Mouse (Mus musculus): Measurements from ENCODE around the gene Snu13. TPM values are rescaled to one million over a fixed set of nuclear protein-coding genes. Genes with fewer than 3 reads are reported as not detected.

Snu13 gene
- total RNA-seq (2014; rRNA removed; ENCODE audit: low replicate concordance), result 204 and 222 TPM in 2 replicates
- polyA plus RNA-seq (2015; fragmentation: Nextera tagmentation; extraction: Ambion mirVana), result 109 and 123 TPM in 2 replicates

DNA sequence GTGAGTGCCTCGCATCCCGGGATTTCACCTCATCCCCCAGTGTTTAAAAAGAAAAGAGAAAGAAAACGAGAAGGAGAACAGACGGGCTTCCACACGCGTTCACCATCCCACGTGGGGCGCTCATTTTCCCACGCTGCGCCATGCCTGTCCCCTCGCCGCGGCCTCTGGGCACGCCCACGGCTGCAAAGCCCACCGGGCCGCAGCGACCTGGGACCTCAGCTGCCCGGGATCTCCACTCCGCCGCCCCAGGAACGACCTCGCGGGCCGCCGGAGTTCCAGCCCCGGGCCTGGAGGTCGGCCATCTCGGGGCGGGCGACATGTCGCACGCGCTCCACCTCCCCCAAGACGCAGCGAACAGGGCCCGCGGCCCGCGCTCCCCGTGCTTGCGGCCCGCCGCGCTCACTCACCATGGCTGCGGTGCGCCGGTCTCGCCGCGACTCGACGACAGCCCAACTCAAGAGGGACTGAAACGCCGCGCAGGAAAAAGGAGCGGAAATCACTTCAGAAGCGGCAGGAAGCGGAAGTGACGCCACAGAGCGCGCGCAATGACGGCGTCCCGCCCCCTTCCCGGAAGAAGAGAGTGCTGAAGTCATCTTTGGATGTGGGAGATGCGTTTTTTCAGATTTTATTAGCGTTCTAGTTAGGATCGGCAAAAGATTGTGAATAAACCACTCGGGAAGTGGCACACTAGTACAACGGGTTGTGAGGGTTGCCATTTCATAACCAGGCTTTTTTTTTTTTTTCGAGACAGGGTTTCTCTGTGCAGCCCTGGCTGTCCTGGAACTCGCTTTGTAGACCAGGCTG, at the start of gene Snu13:
Gene Snu13 (minus strand): TSS at position 519 of the 804 bp plus-strand sequence.
- Histone ChIP-seq H3K27ac (ENCODE audit: low read depth) (peak within 1 kb of the TSS; percentile 93), H3K27me3 (ENCODE audit: control insufficient read depth, insufficient read depth, low read length) (no peaks in the 10 kb centered on the region), H3K4me2 (ENCODE audit: low read depth, low read length) (peak within 1 kb of the TSS; percentile 77), H3K36me3 (replicated peaks; ENCODE audit: control insufficient read depth, insufficient read depth, low read length) (peaks cover 14% of the 10 kb centered on the region), H3K4me3 (ENCODE audit: low read depth, low read length) (peak within 1 kb of the TSS; percentile 97), H3K9ac (replicated peaks; ENCODE audit: low read depth, low read length) (peak within 1 kb of the TSS; percentile 90), H3K9me3 (replicated peaks; ENCODE audit: control insufficient read depth, low read length) (no peaks in the 10 kb centered on the region), H3K4me1 (ENCODE audit: control insufficient read depth, insufficient read depth) (peaks cover 8% of the 10 kb centered on the region; the same call in 1 of the 2 replicates)
- no peak for TF ChIP-seq CTCF (IDR thresholded peaks at IDR 0.05; ENCODE audit: low read depth)
- TF ChIP-seq EP300 (IDR thresholded peaks at IDR 0.05; ENCODE audit: low read depth), result no peak
- WGBS, result under 1% methylated on average over 74 of the region's 74 CpGs
- ATAC-seq (ENCODE audit: insufficient read depth, low read depth) (peak; percentile 90), DNase-seq (ENCODE audit: low spot score) (peak; percentile 86)

DNA sequence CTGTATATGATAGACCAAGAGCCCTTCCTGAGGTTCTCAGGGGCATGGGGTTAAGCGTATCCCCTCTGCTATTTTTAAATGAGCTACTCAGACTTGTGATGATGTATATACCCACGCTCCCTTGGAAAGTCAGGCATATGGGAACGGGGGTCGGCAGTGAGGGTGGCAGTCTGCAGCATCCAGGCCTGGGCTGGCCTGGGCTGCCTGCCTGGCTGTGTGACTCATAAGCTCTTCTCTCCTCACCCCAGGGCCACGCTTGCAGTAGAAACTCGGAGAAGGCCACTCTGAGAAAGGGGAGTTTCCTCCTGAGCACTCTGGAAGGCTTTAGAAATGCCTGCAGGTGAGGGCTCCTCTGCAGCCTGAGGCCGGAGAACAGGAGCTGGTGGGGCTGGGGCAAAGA, 43.7 kb upstream of the Snu13 start:
- Histone ChIP-seq H3K27me3 (ENCODE audit: control insufficient read depth, insufficient read depth, low read length) (0 out of 2 replicates have a peak, but pooled peaks cover 3% of the 10 kb centered on the region), H3K4me1 (ENCODE audit: control insufficient read depth, insufficient read depth) (no peaks in the 10 kb centered on the region), H3K4me3 (ENCODE audit: low read depth, low read length) (no peak overlapping the region), H3K9ac (replicated peaks; ENCODE audit: low read depth, low read length) (no peak overlapping the region), H3K27ac (ENCODE audit: low read depth) (no peak overlapping the region), H3K9me3 (replicated peaks; ENCODE audit: control insufficient read depth, low read length) (no peaks in the 10 kb centered on the region), H3K36me3 (replicated peaks; ENCODE audit: control insufficient read depth, insufficient read depth, low read length) (no peaks in the 10 kb centered on the region), H3K4me2 (ENCODE audit: low read depth, low read length) (no peak overlapping the region)
- DNase-seq (ENCODE audit: low spot score) (no peak), ATAC-seq (ENCODE audit: insufficient read depth, low read depth) (no peak)
- 55% methylated on average over 7 of the region's 7 CpGs for WGBS
- TF ChIP-seq EP300 (IDR thresholded peaks at IDR 0.05; ENCODE audit: low read depth) (no peak), CTCF (IDR thresholded peaks at IDR 0.05; ENCODE audit: low read depth) (no peak)

DNA sequence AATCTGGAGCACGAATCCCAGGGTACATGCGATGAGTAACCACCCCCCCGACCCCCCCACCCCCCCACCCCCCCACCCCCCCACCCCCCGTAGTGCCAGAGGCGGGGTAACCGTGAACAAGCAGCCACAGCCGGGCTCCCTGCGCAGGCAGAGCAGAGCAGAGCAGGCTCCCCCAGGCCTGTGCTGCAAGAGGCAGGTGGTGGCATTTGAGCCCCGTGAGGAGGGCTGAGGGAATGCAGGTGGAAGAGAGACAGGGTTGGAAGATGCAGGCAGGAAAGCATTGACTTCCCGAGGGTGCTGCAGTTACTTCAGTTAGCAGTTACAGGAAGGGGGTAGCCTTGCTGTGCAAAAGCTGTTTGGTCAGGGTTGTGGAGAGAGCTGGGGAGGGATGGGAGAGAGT, 39.9 kb upstream of the Snu13 start:
- ATAC-seq (ENCODE audit: insufficient read depth, low read depth) (no peak), DNase-seq (ENCODE audit: low spot score) (no peak)
- Histone ChIP-seq H3K9ac (replicated peaks; ENCODE audit: low read depth, low read length) (no peak overlapping the region), H3K4me2 (ENCODE audit: low read depth, low read length) (no peak overlapping the region), H3K4me3 (ENCODE audit: low read depth, low read length) (no peak overlapping the region), H3K27ac (ENCODE audit: low read depth) (no peak overlapping the region), H3K4me1 (ENCODE audit: control insufficient read depth, insufficient read depth) (no peaks in the 10 kb centered on the region), H3K36me3 (replicated peaks; ENCODE audit: control insufficient read depth, insufficient read depth, low read length) (no peaks in the 10 kb centered on the region), H3K27me3 (ENCODE audit: control insufficient read depth, insufficient read depth, low read length) (0 out of 2 replicates have a peak, but pooled peaks cover 3% of the 10 kb centered on the region), H3K9me3 (replicated peaks; ENCODE audit: control insufficient read depth, low read length) (no peaks in the 10 kb centered on the region)
- WGBS, result 19% methylated on average over 7 of the region's 10 CpGs
- no peak for TF ChIP-seq CTCF (IDR thresholded peaks at IDR 0.05; ENCODE audit: low read depth)
- TF ChIP-seq EP300 (IDR thresholded peaks at IDR 0.05; ENCODE audit: low read depth), result no peak

DNA sequence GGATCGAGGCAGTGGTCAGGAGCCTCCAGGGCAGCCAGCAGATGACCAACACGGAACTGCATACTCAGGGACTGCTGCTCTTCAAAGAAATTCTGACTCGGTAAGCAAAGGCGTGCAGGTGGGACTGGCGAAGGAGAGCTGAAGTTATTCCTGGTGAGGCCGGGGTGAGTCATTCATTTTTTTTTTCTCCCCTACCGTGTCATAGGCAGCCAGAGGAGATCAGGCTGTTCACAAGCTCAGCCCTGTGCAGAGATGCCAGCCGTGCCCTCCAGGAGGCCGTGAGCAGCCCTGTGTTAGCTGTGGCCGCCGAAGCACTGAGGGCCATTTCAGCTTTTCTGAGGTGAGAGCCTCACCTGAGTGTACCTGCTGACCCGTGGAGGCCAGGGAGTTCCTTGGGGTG, 38.7 kb upstream of the Snu13 start:
- 0 out of 2 replicates have a peak, but pooled peaks cover 3% of the 10 kb centered on the region for H3K27me3 ChIP-seq (ENCODE audit: control insufficient read depth, insufficient read depth, low read length)
- no peak overlapping the region for H3K4me2 ChIP-seq (ENCODE audit: low read depth, low read length)
- no peaks in the 10 kb centered on the region for H3K4me1 ChIP-seq (ENCODE audit: control insufficient read depth, insufficient read depth)
- no peak overlapping the region for H3K9ac ChIP-seq (replicated peaks; ENCODE audit: low read depth, low read length)
- WGBS, result 63% methylated on average over 12 of the region's 12 CpGs
- no peaks in the 10 kb centered on the region for H3K9me3 ChIP-seq (replicated peaks; ENCODE audit: control insufficient read depth, low read length)
- no peak for ATAC-seq (ENCODE audit: insufficient read depth, low read depth)
- H3K4me3 ChIP-seq (ENCODE audit: low read depth, low read length), result no peak overlapping the region
- DNase-seq (ENCODE audit: low spot score), result no peak
- no peaks in the 10 kb centered on the region for H3K36me3 ChIP-seq (replicated peaks; ENCODE audit: control insufficient read depth, insufficient read depth, low read length)
- no peak for TF ChIP-seq EP300 (IDR thresholded peaks at IDR 0.05; ENCODE audit: low read depth)
- TF ChIP-seq CTCF (IDR thresholded peaks at IDR 0.05; ENCODE audit: low read depth), result no peak
- H3K27ac ChIP-seq (ENCODE audit: low read depth), result no peak overlapping the region

DNA sequence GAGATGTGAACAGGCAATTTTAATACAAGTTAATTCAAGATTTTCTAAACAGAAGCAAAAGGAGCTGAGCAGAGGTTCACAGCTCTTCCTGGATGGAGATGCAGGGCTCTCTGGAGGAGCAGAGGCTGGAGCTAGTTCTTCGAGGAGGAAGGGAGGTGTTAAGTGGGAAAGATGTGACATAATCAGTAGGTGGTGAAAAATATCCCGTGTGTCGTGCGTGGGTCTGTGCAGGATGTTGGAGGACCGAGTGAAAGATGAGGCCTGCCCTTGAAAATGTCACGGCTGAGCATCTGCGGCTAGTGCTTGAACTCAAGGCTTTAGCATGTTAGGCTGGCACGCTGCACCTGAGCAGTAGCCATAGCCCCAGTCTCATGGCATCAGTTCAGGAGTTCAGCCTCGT, 38.2 kb upstream of the Snu13 start:
- no peaks in the 10 kb centered on the region for H3K4me1 ChIP-seq (ENCODE audit: control insufficient read depth, insufficient read depth)
- no peaks in the 10 kb centered on the region for H3K9me3 ChIP-seq (replicated peaks; ENCODE audit: control insufficient read depth, low read length)
- H3K9ac ChIP-seq (replicated peaks; ENCODE audit: low read depth, low read length), result no peak overlapping the region
- H3K27ac ChIP-seq (ENCODE audit: low read depth), result no peak overlapping the region
- no peak overlapping the region for H3K4me3 ChIP-seq (ENCODE audit: low read depth, low read length)
- DNase-seq (ENCODE audit: low spot score) (no peak), ATAC-seq (ENCODE audit: insufficient read depth, low read depth) (no peak)
- TF ChIP-seq CTCF (IDR thresholded peaks at IDR 0.05; ENCODE audit: low read depth), result no peak
- TF ChIP-seq EP300 (IDR thresholded peaks at IDR 0.05; ENCODE audit: low read depth), result no peak
- no peaks in the 10 kb centered on the region for H3K36me3 ChIP-seq (replicated peaks; ENCODE audit: control insufficient read depth, insufficient read depth, low read length)
- H3K4me2 ChIP-seq (ENCODE audit: low read depth, low read length), result no peak overlapping the region
- H3K27me3 ChIP-seq (ENCODE audit: control insufficient read depth, insufficient read depth, low read length), result 0 out of 2 replicates have a peak, but pooled peaks cover 3% of the 10 kb centered on the region
- 58% methylated on average over 9 of the region's 9 CpGs for WGBS
